Mouse (Mus musculus) gastrocnemius, adult 8-10 months (tissue): ENCODE measurements around the gene Kbtbd12. TPM values are rescaled to one million over a fixed set of nuclear protein-coding genes. Genes with fewer than 3 reads are reported as not detected.

Experiments
- DNase-seq, 2 experiments: peaks; one replicate each; pipeline ENCODE4 v3.0.0; 2022; ENCODE audit warnings: low spot score in 2 of 2
- total RNA-seq, 4 experiments: library from RNA; stranded (reverse); gene quantifications; 2 replicates each; pipeline ENCODE4 v1.2.4; 2022

The Kbtbd12 gene
- total RNA-seq, 4 experiments from 2014 or later = 77.2 to 99.2 (median 91.8) TPM

DNA sequence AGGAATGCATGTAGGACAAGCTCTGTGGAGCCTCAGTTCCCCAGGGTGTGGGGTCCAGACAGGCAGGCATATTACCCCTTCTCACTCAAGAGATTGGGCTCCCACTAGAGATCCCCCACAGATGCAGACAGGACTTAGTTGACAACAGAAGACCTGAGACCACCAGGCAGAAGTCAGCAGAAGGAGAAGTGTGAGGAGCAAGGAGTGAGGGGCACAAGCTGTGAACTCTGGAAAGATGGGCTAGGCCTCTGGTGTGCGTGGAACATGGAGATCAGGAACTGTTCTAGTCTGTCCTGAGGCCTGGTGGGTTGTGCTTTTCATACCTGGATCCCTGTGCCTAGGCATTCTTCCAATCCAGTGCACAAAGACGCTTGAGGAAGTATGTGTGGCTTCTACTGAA is 87.8 kb downstream of the Kbtbd12 start:
- DNase-seq = no peak

DNA sequence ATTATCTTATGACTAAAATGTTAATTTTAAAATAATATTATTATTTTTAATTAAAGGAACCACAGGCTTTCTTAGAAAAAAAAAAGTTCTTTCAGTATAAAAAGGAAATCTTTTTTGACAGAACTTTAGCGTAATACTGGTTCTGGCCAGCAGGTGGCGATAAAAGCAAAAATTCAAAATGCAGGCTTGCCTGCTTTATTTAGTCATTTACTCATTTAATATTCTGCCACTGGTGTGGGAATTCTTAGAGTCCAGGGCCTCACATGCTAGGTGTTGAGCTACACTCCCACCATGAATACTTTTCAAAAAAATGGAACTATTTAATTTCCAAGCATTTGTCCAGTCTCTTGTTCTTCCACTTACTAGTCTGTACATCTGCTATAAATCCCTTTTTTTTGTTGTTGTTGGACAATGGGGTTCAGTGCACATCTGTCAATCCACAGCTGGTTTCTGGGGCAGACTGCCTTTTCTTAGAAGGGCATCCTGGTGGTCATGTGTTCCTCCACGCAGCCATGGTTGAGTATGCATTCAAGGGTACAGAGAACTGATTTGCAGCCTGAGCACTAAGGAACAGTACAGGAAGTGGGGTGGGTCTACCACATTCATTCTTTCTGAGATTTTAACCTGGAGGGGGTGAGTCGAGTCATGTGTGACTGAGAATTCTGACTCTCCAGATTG is 88.5 kb downstream of the Kbtbd12 start:
- DNase-seq = no peak

GRCm38 (mm10) chr6:88548405-88549049 is 89.2 kb downstream of the Kbtbd12 start:
- no peak for DNase-seq

DNA sequence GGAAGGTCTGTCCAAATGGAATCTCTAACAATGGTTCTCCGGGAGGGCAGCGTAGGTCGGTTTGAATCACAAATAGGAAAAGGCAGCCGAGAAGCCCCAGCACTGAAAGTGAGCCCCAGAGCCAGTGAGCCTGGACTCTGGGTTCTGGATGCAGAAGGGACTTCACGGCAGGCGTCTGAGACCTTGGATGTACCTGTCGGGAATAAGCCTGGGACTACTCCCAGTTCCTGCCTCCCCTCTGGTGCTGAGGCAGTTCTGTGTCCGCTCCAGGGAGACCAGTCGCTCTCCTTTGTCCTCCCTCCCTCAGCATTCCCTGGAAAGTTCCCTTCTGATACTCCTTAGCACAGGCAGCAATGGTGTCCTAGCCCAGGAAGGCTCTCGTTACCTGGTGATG is 92.4 kb downstream of the Kbtbd12 start:
- no peak for DNase-seq

- no peak for DNase-seq
Measured at GRCm38 (mm10) chr6:88544644-88545396, 92.9 kb downstream of the Kbtbd12 start.

DNA sequence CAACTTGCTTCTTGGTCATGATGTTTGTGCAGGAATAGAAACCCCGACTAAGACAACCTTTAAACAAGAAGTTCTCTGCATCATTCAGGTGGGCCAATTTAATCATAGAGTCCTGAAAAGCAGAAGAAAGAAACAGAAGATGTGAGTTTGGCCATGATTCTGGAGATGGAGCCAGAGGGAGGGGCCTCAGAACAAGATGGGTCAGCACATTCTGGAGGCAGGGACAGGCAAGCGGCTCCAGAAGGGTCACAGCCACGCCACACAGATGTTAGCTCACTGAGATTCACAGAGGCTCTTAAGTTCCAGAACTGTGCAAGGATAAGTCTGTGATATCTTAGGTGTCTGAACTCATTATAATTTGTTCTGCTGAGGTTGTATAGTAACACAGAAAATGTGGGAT is 93.5 kb downstream of the Kbtbd12 start:
- no peak for DNase-seq

- no peak for DNase-seq
Measured at GRCm38 (mm10) chr6:88540093-88540755, 97.5 kb downstream of the Kbtbd12 start.

GRCm38 (mm10) chr6:88530306-88530705 is 107.4 kb downstream of the Kbtbd12 start:
- DNase-seq = no peak

DNA sequence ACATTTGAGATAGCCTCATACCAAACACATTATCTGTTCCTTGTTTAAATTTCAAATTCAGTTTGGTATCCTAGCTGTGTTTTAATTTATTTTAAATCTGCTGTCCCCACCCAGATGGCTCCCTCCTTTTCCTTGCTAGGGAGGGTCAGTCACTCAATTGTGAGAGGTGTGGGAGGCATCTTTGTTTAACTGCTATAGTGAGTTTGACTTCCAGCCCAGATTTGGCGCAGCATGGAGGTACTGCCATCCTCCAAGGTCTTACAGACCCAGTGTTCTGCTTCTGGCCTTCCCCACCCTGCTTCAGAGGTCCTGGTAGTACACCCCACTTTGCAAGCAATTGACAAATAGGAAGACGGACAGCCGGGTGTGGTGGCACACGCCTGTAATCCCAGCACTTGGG is 113.7 kb downstream of the Kbtbd12 start:
- no peak for DNase-seq

DNA sequence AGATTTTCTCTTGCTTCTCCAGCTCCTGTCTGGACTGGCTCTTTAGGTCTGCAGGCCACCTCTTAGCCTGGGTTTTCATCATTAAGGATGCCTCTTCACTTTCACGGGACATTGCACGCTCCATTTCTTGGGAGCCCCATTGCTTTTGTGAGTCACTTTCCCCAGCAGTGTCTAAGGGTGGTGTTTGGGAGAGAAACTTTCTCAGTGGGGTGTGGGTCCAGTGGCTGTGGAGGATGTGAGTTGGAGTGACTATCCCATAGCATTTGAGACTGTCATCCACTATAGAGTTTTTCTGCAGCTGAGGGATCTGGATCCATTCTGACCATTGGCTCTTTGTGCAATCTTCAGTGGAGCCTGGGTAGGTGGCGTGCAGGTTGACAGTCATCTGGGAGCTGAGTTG is 114.3 kb downstream of the Kbtbd12 start:
- DNase-seq = no peak

DNA sequence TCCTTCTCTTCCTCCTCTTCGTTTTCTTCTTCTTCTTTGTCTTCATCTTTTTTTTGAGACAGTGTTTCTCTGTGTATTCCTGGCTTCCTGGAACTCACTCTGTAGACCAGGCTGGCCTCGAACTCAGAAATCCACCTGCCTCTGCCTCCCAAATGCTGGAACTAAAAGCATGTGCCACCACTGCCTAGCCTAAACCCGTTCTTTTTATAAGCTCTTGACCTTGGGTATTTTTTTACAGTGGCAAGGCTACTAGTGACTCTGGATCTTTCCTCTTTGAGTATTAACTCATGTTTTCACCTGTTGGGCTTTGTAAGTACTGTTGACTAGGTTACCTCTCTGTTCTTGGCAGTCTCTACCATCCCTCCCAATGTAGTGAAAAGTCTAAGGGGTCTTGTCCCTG is 114.7 kb downstream of the Kbtbd12 start:
- DNase-seq = no peak

- no peak for DNase-seq
Measured at GRCm38 (mm10) chr6:88522606-88523005, 115.1 kb downstream of the Kbtbd12 start.

GRCm38 (mm10) chr6:88521821-88522220 is 115.9 kb downstream of the Kbtbd12 start:
- DNase-seq = no peak

- peak; percentile 89 to 93 for DNase-seq
Measured at GRCm38 (mm10) chr6:88518404-88519263, 119.1 kb downstream of the Kbtbd12 start, which contains the start of gene Sec61a1. Sec61a1 (minus strand) TSS chr6:88518905.

DNA sequence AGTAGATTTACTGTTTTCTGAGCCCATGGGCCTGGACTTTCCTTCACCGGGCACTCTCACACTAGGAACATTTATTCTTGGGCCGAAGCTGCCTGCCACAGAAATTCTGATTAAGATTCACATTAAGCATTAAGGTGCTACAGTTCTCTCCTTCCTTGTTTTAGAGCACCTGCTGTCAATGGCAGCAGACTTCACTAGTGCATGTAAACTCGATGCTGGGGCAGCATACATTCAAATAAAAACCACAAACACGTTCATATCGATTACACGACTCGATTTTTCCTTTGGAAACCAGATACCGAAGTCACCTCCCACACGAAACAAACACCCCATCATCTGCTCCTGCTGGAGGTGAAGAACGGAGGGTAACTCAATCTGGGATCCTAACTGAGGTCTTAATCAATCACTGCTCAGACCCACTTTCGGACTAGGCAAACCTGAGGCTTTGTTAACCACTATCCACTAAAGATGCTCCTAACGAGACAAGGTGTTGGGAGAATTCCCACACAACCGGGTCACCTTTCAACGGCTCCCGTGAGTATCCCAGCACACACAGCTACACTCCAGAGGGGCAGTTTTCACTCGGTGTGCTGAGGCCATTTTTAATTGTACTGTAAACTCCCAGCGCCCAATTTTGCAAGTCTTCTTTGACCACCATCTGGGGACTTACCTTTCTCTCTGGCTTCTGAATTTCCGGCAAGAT is 119.9 kb downstream of the Kbtbd12 start:
- no peak for DNase-seq

- DNase-seq = no peak
Measured at GRCm38 (mm10) chr6:88516667-88517066, 121.1 kb downstream of the Kbtbd12 start.

DNA sequence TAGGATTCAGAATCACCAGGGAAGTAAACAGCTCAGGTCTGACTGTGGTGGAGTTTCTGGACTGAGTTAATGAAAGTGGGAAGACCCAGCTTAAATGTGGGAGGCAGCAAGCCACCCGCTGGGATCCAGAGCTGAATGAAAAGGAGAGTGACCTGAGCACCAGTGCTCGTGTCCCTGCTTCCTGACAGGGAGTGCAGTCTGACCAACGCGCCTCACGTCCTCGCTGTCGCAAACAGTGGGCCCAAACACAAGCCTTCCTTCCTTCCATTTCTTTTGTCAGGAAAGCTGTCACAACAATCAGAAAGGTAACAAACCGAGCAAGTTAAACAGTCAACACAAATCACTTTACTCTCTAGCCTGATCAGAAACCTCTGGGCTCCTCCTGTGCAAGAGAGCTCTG is 121.8 kb downstream of the Kbtbd12 start:
- no peak for DNase-seq

- no peak for DNase-seq
Measured at GRCm38 (mm10) chr6:88514546-88514945, 123.2 kb downstream of the Kbtbd12 start.

GRCm38 (mm10) chr6:88513984-88514383 is 123.8 kb downstream of the Kbtbd12 start:
- DNase-seq = no peak

DNA sequence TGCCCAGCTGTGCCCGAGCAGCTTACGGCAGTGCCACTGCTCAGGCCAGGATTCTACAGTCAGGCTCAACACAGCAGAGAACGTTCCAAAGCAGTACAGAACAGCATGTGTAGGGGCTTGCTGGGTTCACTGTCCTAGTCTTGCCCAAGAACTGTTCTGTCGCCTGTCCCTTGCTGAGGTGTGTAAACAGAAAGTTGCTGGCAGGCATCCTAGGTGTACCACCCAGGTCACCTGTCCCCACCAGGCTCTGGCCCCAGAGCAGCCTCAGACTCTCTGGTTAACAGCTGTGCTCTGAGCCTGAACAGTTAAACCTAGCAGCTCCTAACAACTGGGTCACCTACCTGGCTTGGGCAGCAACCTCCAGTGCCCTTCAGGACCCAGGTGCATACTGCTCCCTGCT is 134.7 kb downstream of the Kbtbd12 start:
- no peak for DNase-seq
